Mouse (Mus musculus): ENCODE data around the gene Zfp53.

GRCm38 (mm10) chr17:21449669-21450068, 39.1 kb upstream of the Zfp53 start:
- peak; percentile 80 for TF ChIP-seq CTCF (conservative IDR thresholded peaks at IDR 0.05; ENCODE audit: low read length)
- no peak for TF ChIP-seq NANOG (IDR thresholded peaks at IDR 0.05; ENCODE audit: borderline replicate concordance, low read length)

Data from E14TG2a.4 (cell line).